Mouse (Mus musculus): Measurements from ENCODE around the gene Grap. TPM values are rescaled to one million over a fixed set of nuclear protein-coding genes. Genes with fewer than 3 reads are reported as not detected.
"Not testable (repeated sequence)": the region's sequence is repeated elsewhere in the genome, so short reads cannot be mapped to it uniquely, and the experiment has no call there.

The Grap gene
- polyA plus RNA-seq, 1 experiment from 2014 or later = 8.5 TPM

DNA sequence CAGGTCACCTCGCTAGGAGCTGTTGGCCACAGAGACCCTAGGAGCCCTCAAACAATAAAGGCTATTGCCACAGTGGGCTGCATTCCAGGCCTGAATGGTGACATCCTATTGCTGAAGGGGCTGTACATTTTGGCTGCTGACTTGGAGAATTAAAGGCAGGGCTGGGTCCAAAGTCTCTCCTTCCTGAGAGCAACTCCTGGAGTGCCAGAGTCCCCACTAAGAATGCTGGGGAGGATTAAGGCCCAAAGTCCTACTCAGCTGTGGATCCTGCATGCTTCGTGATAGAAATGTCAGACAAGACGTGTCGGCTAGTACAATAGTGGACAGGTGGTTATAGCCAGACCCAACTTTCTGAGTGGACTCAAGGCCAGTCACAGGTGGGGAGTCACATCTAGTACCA is 16.8 kb upstream of the Grap start:
- not testable (repeated sequence) for H3K36me3 ChIP-seq (ENCODE audit: control insufficient read depth, insufficient read depth, low read length); H3K4me2 ChIP-seq (ENCODE audit: low read depth); ATAC-seq (ENCODE audit: insufficient read depth, low FRiP score, low TSS enrichment); DNase-seq (ENCODE audit: low spot score); H3K27me3 ChIP-seq (ENCODE audit: control insufficient read depth, insufficient read depth, low read length); H3K9ac ChIP-seq (ENCODE audit: low read length); H3K9me3 ChIP-seq (ENCODE audit: control insufficient read depth, low read length); H3K27ac ChIP-seq (ENCODE audit: low read depth, low read length); H3K4me3 ChIP-seq (ENCODE audit: low read depth, low read length); H3K4me1 ChIP-seq (ENCODE audit: control insufficient read depth, insufficient read depth, low read length)
- whole genome bisulfite sequencing = 95% methylated on average over 3 of the region's 4 CpGs

DNA sequence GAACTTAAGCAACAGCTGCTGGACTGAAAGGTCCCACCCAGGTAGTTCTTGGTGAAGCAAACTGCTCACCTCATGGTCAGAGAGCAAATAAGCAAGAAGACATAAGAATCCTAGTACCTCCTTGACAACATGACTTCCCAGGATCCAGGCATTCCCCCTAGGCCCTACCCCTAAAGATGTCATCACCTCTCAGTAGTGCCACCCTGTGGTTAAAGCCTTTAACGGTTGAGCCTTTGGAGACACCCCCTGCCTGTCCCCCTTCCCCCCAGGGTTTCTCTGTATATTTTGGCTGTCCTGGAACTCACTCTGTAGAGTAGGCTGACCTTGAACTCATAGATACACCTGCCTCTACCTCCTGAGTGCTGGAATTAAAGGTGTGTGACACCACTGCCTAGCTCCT is 15.7 kb upstream of the Grap start:
- Histone ChIP-seq H3K36me3 (ENCODE audit: control insufficient read depth, insufficient read depth, low read length) (no peaks in the 10 kb centered on the region), H3K9ac (ENCODE audit: low read length) (no peak overlapping the region), H3K9me3 (ENCODE audit: control insufficient read depth, low read length) (no peaks in the 10 kb centered on the region; the same call in 1 of the 2 replicates), H3K4me2 (ENCODE audit: low read depth) (no peak overlapping the region), H3K27me3 (ENCODE audit: control insufficient read depth, insufficient read depth, low read length) (no peaks in the 10 kb centered on the region), H3K27ac (ENCODE audit: low read depth, low read length) (no peak overlapping the region), H3K4me3 (ENCODE audit: low read depth, low read length) (no peak overlapping the region), H3K4me1 (ENCODE audit: control insufficient read depth, insufficient read depth, low read length) (no peaks in the 10 kb centered on the region)
- WGBS = 50% methylated on average over 1 of the region's 1 CpGs
- DNase-seq (ENCODE audit: low spot score) (no peak), ATAC-seq (ENCODE audit: insufficient read depth, low FRiP score, low TSS enrichment) (no peak)

DNA sequence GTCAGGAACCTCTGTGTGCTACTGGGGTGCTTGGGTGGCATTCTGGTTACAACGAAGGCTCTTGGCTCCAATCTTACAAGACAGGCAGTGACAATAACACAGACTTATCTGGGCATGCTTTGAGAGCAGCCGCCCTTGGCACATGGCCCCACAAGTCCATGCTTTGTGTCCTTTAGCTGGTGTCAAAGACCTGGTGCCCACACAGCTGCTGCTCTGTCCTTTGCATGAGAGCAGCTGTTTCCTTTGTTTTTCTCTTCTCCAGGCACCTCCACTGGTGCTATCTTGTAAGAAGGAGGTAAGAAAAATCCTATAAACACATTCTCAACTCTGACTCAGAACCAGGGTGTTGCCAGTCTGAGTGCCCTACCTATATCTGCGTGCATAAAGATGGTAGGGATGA is 15.2 kb upstream of the Grap start:
- WGBS = 83% methylated on average over 3 of the region's 3 CpGs
- no peak overlapping the region for H3K4me2 ChIP-seq (ENCODE audit: low read depth)
- H3K4me1 ChIP-seq (ENCODE audit: control insufficient read depth, insufficient read depth, low read length) = no peaks in the 10 kb centered on the region
- no peaks in the 10 kb centered on the region for H3K36me3 ChIP-seq (ENCODE audit: control insufficient read depth, insufficient read depth, low read length)
- H3K9me3 ChIP-seq (ENCODE audit: control insufficient read depth, low read length) = no peaks in the 10 kb centered on the region; the same call in 1 of the 2 replicates
- H3K4me3 ChIP-seq (ENCODE audit: low read depth, low read length) = no peak overlapping the region
- H3K27me3 ChIP-seq (ENCODE audit: control insufficient read depth, insufficient read depth, low read length) = no peaks in the 10 kb centered on the region
- ATAC-seq (ENCODE audit: insufficient read depth, low FRiP score, low TSS enrichment) (no peak), DNase-seq (ENCODE audit: low spot score) (no peak)
- no peak overlapping the region for H3K9ac ChIP-seq (ENCODE audit: low read length)
- H3K27ac ChIP-seq (ENCODE audit: low read depth, low read length) = no peak overlapping the region

DNA sequence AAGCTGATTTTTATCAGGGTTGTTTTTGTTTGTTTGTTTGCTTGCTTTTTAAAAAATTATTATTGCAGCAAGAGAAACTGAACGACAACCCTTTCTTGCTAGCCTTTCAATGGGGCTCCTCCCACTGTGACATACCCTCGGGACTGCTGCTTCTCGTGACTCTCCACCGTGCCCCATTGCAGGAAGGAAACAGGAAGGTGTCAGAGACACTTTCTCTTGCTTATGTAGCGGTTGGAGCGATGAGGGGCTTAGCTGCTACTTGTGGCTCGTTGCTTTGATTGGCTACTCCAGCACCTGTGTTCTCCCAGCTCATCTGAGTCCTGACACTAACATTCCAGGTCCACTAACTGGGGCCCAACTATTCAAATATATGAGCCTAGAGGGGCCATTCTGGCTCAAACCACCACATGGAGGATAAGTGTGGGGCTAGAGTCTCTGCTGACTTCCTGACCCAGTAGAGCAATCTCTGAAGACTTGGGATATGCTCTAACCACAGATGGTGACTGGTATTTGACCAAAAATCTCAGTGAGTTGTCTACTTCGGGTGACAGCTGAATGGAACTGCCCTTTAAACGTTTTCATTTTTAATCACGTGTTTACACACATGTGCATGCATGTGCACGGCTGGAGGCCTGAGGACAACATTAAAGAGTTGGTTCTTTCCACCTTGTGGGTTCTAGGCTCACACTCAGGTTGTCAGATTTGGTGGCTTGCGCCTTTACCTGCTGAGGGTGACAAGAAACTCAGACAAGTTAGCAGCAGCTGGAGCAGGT is 14.1 kb upstream of the Grap start:
- H3K36me3 ChIP-seq (ENCODE audit: control insufficient read depth, insufficient read depth, low read length) = no peaks in the 10 kb centered on the region
- H3K4me3 ChIP-seq (ENCODE audit: low read depth, low read length) = no peak overlapping the region
- H3K27ac ChIP-seq (ENCODE audit: low read depth, low read length) = no peak overlapping the region
- no peak for ATAC-seq (ENCODE audit: insufficient read depth, low FRiP score, low TSS enrichment)
- DNase-seq (ENCODE audit: low spot score) = no peak
- no peaks in the 10 kb centered on the region for H3K4me1 ChIP-seq (ENCODE audit: control insufficient read depth, insufficient read depth, low read length)
- H3K4me2 ChIP-seq (ENCODE audit: low read depth) = no peak overlapping the region
- 84% methylated on average over 12 of the region's 12 CpGs for WGBS
- no peaks in the 10 kb centered on the region; the same call in 1 of the 2 replicates for H3K9me3 ChIP-seq (ENCODE audit: control insufficient read depth, low read length)
- no peak overlapping the region for H3K9ac ChIP-seq (ENCODE audit: low read length)
- H3K27me3 ChIP-seq (ENCODE audit: control insufficient read depth, insufficient read depth, low read length) = no peaks in the 10 kb centered on the region

DNA sequence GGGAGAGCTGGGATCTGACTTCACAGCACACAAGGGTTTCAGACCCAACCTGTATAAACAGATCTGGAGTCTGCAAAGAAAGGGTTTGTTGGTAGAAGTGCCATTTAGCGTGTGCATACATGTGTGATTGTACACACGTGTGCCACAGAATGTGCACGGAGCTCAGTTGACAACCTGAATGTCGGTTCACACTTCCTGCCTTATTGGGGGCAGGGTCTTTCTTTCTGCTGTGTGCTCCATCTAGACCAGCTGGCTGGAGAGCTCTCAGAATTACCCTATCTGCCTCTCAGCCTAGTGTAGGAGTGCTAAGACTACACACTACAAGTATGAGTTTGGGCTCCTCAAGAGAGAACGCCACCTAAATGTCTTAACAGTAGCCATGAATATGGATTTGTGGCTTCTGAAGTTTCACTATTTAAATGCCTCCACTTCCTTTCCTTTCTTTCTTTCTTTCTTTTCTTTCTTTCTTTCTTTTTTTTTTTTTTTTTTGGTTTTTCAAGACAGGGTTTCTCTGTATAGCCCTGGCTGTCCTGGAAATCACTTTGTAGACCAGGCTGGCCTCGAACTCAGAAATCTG is 13.4 kb upstream of the Grap start:
- Histone ChIP-seq H3K27me3 (ENCODE audit: control insufficient read depth, insufficient read depth, low read length) (no peaks in the 10 kb centered on the region), H3K4me2 (ENCODE audit: low read depth) (no peak overlapping the region), H3K9me3 (ENCODE audit: control insufficient read depth, low read length) (no peaks in the 10 kb centered on the region; the same call in 1 of the 2 replicates), H3K27ac (ENCODE audit: low read depth, low read length) (no peak overlapping the region), H3K4me3 (ENCODE audit: low read depth, low read length) (no peak overlapping the region), H3K9ac (ENCODE audit: low read length) (no peak overlapping the region), H3K36me3 (ENCODE audit: control insufficient read depth, insufficient read depth, low read length) (no peaks in the 10 kb centered on the region), H3K4me1 (ENCODE audit: control insufficient read depth, insufficient read depth, low read length) (no peaks in the 10 kb centered on the region)
- ATAC-seq (ENCODE audit: insufficient read depth, low FRiP score, low TSS enrichment) = no peak
- 95% methylated on average over 5 of the region's 6 CpGs for WGBS
- no peak for DNase-seq (ENCODE audit: low spot score)

DNA sequence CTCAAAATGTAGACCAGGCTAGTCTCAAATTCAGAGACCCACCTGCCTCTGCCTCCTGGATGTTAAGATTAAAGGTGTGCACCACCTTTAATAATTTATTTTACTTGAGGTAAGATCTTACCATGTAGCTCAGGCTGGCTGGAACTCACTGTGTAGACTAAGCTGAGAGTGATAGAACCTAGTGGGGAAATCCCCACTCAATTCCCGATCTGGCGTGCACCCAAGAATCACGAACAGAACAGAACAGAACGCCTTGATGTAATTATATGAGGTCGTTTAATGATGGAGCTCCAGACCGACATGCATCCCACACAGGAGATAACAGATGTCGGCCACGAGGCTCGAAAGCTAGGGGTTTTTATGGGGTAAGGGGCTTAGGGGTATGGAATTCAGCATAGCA is 12.5 kb upstream of the Grap start:
- 85% methylated on average over 9 of the region's 9 CpGs for WGBS
- H3K27ac ChIP-seq (ENCODE audit: low read depth, low read length); ATAC-seq (ENCODE audit: insufficient read depth, low FRiP score, low TSS enrichment): not testable (repeated sequence)

DNA sequence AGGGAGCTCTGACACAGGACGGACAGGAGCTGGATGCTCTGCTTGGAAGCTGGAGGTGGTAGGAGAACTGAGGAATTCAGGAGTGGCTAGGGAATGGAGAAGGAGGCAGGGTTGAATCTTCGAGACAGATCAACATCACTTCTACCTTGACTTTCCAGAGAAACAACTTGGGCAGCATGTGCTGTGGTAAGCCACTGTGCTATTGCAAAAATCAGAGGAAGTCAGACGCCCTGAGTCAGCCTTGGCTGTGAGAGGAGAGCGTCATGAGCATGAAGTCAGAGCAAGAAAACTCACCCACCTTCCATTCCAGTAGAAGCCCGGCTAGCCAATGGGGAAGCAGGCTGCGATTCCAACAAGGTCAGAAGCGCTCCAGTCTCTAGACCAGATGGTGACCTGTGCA is 11.0 kb upstream of the Grap start:
- Histone ChIP-seq H3K4me3 (ENCODE audit: low read depth, low read length) (no peak overlapping the region), H3K9ac (ENCODE audit: low read length) (no peak overlapping the region), H3K27me3 (ENCODE audit: control insufficient read depth, insufficient read depth, low read length) (no peaks in the 10 kb centered on the region), H3K4me1 (ENCODE audit: control insufficient read depth, insufficient read depth, low read length) (no peaks in the 10 kb centered on the region), H3K4me2 (ENCODE audit: low read depth) (no peak overlapping the region), H3K9me3 (ENCODE audit: control insufficient read depth, low read length) (no peaks in the 10 kb centered on the region; the same call in 1 of the 2 replicates), H3K27ac (ENCODE audit: low read depth, low read length) (no peak overlapping the region), H3K36me3 (ENCODE audit: control insufficient read depth, insufficient read depth, low read length) (no peaks in the 10 kb centered on the region)
- WGBS = 82% methylated on average over 7 of the region's 7 CpGs
- no peak for ATAC-seq (ENCODE audit: insufficient read depth, low FRiP score, low TSS enrichment)
- DNase-seq (ENCODE audit: low spot score) = no peak

More for the DNA sequence above, 12.5 kb upstream of the Grap start:
- H3K4me2 ChIP-seq (ENCODE audit: low read depth); H3K9ac ChIP-seq (ENCODE audit: low read length); H3K9me3 ChIP-seq (ENCODE audit: control insufficient read depth, low read length); DNase-seq (ENCODE audit: low spot score); H3K36me3 ChIP-seq (ENCODE audit: control insufficient read depth, insufficient read depth, low read length); H3K27me3 ChIP-seq (ENCODE audit: control insufficient read depth, insufficient read depth, low read length); H3K4me3 ChIP-seq (ENCODE audit: low read depth, low read length); H3K4me1 ChIP-seq (ENCODE audit: control insufficient read depth, insufficient read depth, low read length): not testable (repeated sequence)

DNA sequence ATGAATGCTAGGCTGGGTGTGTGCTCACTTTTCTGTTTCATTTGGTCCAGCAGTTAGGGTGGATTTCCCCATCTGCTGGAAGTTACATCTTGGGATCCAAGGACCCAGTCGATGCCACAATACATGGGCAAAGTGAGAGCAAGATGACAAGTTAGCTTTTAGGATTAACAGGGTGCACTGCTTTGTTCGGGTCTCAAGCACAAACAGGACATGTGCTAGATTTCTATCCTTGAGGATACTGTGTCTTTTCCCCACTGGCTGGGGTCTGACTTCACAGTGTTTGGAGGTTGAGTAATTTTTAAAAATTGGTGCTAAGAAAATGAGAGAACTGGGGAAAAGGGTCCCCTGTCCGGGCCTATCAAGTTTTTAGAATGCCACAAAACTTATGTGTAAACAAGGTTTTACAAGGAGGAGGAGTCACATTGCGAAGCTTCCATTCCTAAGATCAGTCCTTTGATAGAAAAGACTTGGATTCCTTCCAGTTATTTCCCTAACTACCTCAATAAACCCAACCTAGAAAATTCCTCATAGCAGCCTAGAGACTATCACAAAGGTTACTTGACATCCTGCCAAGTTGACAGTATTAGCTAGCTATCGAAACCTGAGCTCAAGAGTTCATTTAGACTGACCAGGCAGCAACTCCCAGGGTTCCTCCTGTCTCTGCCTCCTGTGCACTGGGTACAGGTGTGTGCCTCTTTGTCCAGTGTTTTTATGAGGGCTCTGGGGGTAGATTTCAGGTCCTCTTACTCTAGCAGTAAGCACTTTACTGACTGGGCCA is 9.7 kb upstream of the Grap start:
- 86% methylated on average over 5 of the region's 5 CpGs for WGBS

More for the DNA sequence above, 9.7 kb upstream of the Grap start:
- ATAC-seq (ENCODE audit: insufficient read depth, low FRiP score, low TSS enrichment) = no peak
- no peaks in the 10 kb centered on the region for H3K4me1 ChIP-seq (ENCODE audit: control insufficient read depth, insufficient read depth, low read length)
- DNase-seq (ENCODE audit: low spot score) = no peak
- H3K9ac ChIP-seq (ENCODE audit: low read length) = no peak overlapping the region
- no peak overlapping the region for H3K4me2 ChIP-seq (ENCODE audit: low read depth)
- H3K27me3 ChIP-seq (ENCODE audit: control insufficient read depth, insufficient read depth, low read length) = no peaks in the 10 kb centered on the region
- no peaks in the 10 kb centered on the region for H3K36me3 ChIP-seq (ENCODE audit: control insufficient read depth, insufficient read depth, low read length)
- no peak overlapping the region for H3K27ac ChIP-seq (ENCODE audit: low read depth, low read length)
- no peak overlapping the region for H3K4me3 ChIP-seq (ENCODE audit: low read depth, low read length)
- no peaks in the 10 kb centered on the region for H3K9me3 ChIP-seq (ENCODE audit: control insufficient read depth, low read length)
